Mouse (Mus musculus) embryo, embryonic 11.5 days (tissue): ENCODE data around the gene Coq2.

Experiments used
- DNase-seq: peaks from one replicate; pipeline ENCODE4 v3.0.0-alpha.2; 2012; ENCODE audit warnings: low read depth, low spot score

Coq2 gene

DNA sequence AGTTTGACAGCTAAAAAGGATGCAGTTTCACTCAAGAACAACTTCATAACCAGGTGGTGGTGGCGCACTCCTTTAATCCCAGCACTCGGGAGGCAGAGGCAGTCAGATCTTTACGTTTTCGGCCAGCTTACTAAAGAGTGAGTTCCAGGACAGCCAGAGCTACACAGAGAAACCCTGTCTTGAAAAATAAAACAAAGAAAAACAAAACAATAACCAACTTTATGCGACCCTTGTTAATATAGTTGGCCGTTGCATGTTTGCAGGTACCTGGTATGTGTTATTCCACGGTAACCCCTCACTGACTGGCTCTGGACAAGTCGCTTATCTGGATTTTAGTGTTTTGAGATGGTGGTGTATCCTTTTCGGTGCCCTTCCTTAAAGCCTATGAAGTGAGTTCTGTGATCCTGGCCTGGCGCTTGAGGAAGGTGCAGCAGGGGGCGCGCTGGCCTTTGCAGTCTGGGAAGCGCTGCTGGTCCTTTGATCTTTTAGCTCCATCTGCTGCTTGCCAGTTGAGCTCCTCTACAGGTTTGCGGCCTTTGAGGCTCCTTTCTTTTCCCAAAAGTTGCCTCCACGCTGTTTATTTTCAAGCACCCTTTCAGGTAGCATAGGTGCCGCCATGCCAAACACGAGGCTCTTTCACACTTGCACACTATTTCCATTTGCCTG, at the start of gene Coq2:
Gene Coq2 (minus strand): TSS at position 430 of the 666 bp plus-strand sequence.
- peak; percentile 79 for DNase-seq

DNA sequence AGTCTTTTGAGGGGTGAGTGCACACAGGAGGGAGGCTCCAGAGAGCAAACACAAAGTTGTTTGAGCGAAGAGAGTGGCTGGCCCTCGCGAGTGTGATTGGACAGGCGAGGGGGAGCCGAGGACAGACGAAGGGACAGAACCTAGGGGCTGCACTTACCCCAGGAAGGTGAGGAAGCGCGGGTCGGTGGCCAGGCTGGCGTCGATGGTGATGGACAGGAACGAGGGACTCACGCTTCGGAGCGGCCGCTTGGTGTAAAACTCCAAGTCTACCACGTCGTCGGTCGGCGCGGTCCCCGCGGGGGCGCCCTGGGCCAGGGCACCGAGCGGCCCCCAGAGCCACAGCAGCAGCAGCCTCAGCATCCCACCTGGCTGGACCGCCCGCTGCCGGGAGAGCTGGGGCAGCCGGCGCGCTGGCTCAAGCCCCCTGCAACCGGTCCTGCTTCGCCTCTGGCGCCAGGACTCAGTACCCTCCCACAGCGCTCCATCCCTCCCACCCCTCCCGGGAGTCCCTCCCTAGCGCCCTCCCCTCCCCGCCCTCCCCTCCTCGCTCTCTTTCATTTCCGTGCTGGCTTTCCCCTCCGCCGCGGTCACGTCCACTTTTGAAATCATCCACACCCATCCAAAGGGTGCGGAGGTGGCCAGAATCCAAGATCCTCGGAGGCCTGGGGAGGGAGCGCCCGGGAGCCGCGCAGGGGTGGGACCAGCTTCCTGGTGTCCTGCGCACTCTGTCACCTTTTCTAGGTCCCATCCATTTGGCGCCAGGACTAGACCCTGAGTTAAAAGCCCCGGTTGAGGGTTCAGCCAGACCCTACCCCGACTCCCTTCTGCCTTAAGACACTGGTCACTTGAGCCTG, 44.5 kb upstream of the Coq2 start, which contains the start of gene Hpse:
Gene Hpse (minus strand): TSS at position 482 of the 854 bp plus-strand sequence.
- peak; percentile 22 for DNase-seq

DNA sequence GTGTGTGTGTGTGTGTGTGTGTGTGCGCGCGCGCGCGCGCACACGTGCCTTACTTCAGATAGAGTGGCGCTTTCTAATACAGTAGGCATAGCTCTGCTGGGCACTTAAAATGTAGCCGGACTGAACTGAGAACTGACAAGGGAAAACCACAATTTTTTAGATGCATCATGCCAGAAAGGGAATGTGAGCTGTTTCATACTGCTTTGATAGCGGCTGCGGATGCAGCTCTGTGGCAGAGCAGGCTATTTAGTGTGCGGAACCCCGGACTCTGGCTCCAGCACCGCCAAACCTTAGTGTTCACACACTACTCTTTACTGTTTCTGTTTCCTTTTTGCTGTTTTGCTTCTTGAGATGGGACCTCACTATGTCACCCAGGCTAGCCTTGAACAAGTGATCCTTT, 41.8 kb upstream of the Coq2 start:
- DNase-seq: no peak

DNA sequence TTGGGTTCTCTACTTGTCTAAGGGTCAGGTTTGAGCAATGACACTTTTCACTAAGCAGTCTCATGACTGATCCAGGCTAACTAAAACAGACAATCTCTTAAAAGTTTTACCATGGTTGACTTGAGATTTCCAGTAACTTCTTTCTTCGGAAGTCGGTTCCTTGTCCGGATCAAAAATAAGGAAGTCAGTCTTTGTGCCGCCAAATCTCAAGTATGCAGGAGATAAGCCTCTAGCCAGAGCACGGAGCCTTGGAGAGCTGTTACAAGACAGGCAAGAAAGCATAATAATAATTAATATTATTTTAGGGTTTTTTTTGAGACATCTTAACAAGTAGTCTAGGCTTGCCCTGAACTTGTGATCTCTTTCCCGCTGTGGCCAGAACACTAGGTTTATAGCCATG, 36.3 kb upstream of the Coq2 start:
- no peak for DNase-seq

DNA sequence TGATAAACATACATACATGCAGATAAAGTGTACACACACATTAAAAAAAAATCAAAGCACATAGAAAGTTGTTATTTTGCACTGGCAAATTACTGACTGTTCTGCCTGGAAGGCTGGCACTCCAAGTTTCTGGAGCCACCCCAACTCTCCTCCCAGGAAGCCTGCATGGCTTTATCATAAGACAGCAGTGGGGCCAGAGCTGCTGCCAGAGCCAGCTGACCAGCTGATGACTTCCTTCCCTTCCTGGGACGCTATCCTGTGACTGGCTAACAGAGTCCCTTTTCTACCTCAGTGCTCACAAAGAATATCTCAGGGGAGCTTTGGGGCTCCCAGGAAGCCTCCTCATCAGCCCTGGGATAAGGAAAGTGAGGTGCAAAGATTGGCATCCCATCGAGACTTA, 35.1 kb upstream of the Coq2 start:
- DNase-seq: no peak

DNA sequence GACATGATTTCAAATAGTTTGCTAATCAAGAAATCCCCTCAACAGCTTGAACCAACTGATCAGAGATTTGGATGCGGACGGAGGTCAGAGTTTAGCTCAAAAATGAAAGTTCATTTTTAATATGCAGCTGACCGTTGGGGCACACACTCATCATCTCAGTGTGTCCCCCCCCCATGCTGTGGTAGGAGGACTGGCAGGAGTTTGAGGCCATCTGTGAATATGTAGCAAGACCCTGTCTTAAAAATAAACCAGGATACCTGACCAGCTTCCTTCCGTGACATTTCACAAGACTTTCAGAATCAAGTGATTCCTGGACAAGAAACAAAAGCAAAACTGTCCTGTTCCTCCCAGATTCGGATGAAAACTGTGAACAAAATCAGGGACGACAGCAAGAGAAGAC, 34.1 kb upstream of the Coq2 start:
- DNase-seq: no peak

DNA sequence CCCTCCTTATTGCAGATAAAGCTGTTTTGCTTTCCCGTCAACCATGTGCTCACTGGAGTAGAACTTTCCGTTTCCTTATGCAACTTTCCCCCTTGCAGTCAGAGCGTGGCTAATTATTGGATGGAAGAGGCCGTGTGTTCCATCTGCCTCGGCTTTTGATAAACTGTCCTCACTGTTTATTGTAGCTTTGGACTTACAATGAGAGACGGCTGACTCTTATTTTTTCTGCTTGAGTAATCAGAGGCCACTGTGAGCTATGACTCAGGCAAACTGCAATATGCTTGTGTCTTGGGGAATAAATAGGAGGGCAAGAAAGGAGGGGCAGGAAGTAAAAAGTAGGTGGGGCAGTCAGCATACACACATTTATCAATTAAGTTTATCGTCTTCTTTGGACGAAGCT, 31.7 kb upstream of the Coq2 start:
- DNase-seq: no peak

DNA sequence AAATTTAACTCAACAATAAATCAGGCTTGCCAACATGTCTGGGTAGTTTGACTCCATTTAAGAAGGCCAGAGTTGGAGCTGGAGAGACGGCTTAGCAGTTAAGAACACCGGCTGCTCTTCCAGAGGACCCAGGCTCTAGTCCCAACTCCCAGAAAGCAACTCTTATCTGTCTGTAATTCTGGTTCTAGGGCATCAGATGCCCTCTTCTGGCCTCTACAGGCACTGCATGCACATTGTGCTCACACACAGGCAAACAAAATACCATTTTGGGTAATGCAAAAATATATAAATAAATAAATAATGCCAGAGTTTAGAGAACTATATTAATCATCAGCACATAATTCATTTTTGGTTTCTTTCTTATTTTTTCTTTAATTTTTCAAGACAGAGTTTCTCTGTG, 29.3 kb upstream of the Coq2 start:
- no peak for DNase-seq

DNA sequence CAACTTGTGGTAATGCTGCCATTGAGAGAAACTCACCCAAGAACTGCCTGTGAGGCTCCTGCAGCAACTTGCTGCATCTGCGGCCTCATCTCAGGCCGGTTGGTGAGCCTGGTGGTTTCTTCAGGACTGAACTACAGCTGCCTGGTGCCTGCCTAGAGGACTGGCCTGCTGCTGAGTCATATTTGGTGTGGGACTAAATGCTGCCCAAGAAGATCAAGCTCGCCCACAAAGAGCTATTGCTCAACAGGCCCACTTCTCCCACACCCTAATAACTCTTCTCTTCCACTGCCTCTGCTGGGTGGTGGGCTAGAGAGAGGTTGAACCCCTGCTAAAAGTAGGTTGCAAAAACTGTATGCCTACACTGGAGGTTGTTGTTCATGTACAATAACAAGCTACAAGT, 27.4 kb upstream of the Coq2 start:
- DNase-seq: no peak

DNA sequence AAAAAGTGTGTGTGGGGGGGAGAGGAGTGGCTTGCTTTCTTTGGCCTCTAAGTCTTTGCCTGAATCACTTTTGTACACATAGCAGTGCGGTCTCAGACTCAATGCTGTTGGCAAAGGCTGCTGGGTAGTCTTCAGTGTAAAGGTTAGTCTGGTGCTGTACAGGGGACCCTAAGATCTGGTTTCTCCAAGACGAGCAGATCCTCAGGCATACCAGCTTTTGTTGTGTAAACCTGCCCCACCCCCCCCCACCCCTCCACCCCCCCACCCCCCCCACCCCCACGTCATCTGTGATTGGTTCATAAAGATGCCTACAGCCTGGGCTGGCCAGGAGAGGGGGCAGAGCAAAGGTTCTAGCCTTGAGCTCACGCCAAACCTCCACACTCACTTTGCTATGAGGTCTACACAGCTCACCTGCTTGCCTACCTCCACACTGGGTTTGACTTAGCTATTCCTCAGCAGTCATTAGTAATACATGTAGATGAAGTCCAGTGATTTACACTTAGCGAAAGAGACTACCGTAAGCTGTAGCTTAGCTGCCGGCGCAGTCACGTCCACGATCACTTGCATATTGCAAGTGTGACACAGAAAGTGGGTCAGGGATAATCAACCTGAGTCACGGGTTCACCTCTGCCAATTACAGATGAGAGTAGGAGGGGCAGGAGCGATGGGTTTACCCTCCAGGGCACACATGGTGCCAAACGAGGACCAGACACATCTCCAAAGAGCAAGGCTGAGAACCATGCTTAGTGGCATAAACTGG, 26.1 kb upstream of the Coq2 start:
- no peak for DNase-seq

DNA sequence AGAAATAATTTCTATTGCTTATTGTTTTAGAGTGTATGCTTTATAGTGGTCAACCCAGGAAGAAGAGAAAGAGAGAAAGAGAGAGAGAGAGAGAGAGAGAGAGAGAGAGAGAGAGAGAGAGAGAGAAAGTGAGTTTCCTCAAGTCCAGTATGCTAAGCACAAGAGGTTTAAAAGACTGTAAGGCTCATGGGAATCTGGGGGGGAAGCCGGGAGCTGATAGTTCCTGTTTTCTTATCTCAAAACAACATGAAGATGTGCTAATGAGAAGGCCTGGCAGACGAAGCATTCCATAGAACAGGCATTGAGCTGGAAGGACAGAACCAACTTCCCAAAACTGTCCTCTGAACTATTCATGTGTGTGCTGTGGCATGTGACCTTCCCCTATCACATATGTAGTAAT, 22.9 kb upstream of the Coq2 start:
- no peak for DNase-seq

DNA sequence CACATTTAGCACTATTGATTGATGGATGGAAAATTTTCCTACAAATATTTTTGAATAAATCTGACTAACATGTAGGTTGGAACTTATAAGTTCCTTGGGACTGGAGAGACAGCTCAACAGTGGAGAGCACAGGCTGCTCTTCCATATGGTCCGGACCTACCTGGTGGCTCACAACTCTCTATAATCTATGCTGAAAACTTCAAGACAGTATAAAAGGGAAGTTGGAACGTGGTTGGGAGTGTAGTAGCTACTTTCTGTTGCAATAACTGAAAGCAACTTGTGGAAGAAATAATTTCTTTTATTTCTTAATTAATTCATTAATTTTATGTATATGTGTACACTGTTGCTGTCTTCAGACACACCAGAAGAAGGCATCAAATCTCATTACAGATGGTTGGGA, 22.5 kb upstream of the Coq2 start:
- no peak for DNase-seq

DNA sequence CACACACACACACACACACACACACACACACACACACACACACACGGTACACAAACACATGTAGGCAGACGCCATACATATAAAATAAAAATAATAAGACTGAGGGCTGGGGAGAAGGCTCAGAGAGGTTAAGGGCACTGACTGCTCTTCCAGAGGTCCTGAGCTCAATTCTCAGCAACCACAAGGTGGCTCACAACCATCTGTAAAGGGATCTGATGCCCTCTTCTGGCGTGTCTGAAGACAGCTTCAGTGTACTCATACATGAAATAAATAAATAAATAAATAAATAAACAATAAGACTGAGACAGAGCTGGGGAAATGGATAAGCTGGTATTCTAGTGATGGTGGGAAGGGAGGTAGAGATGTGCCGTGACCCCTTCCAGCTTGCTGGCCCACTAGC, 10.7 kb upstream of the Coq2 start:
- no peak for DNase-seq

DNA sequence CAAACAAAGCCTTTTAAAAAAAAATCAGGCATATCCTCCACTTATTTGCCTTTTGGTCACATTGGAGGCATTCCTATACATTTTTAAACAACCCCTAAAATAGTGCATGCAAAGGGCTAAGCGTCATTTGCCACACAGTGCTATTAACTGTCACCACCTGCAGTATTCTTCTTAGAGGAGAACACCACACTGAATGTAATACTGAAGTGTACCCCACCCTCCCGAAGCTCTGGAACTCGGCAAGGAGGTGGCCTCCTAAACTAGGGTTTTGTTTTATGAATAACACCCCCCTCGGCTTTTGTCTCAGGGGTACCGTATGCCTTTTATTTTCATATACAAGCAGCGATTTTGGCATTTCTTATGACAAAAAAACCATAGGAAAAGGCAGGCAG, 5.6 kb upstream of the Coq2 start:
- no peak for DNase-seq

DNA sequence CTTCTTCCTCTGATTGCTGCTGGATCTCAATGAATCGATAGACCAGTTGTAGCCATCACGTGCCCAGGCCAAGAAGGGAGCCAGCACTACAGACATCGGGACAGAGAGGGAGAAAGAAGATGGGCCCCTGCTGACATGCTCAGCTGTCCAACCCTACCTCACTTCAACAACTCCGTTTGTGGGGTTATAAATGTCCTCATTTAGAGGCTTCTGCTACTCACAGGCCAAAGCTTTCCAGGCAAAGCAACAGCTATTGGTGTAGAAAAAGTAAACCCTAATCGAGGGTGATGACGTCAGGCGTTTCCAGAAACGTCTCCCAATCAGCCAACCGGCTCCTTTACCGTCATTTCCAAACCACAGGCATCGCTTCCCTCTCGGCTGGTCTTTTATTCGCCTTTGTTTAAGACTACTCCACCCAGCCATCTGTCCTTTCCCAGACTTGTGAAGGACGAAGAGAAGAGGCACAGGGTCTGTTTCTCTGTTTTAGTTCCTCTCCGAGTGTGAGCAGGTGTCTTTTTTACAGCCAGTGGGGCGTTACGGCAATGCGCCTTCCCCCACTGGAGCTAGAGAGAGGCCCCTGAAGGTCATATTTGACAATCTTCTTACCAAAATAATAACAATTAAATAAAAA, 5.1 kb upstream of the Coq2 start:
- no peak for DNase-seq

DNA sequence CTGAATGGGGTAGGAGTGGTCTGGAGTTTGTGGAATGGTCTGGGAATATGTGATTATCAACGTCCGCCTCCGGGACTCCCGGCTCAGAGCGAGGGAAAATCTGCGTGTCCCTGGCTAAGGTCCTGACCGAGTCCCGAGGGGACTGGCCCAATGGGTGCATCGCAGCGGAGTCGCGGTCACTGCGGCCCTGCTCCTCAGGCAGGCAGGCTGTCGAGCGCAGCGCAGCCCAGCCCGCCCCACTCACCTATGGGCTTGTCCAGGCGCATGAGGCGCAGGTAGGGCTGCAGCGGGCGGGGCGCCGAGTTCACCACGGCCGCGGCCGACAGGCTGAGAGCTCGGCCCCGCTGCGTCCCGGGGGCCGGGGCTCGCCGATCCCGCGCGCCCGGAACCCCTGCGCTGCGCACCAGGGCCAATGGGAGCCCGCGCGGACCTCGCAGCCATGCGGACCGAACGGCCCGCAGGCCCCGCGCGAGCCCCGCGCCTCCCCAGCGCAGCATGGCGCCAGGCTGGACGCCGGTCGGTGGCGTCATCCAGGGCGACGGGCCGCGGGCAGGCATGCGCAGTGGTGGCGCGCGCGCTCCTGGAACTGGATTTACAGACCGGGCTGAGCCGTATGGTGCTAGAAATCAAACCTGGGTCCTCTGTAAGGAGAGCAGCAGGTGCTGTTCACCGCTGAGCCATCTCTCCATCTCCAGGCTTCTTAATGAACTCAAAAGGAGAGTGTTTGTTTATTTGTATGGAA, 1.0 kb downstream of the Coq2 start:
- peak; percentile 76 for DNase-seq

DNA sequence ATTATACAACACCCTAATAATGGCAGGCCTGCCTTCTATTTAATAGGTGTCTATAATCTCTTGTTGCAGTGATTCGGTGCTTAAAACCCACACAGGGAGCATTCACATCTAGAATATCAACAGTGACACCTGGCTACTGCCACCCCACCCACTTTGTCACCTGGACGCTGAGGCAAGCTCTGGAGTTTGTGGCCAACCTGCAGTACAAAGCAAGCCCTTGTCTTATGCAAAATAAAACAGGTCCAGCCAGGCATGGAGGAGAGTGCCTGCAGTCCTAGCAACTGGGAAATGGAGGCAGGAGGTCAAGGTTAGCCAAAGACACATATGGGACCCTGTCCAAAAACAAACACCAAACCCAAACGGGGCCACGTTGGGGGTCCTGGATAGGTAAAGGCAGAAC, 2.5 kb downstream of the Coq2 start:
- no peak for DNase-seq

DNA sequence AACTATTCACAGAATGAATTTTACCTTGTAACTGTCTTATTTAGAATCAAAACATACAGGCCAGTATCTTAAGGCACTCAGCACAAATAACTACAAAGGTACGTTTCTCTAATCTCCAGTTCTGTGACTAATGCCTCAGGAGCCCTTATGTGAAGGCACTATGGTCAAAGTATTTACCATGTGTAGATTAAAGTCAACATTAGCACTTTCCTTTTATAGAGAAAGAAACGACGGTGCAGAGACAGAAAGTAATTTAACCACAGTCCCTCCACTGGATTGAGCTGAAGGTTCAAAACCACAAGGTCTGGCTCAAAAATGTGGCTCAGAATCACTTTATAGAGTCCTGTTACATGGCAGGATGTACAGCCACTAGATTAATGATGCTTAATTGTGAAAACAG, 3.0 kb downstream of the Coq2 start:
- no peak for DNase-seq

DNA sequence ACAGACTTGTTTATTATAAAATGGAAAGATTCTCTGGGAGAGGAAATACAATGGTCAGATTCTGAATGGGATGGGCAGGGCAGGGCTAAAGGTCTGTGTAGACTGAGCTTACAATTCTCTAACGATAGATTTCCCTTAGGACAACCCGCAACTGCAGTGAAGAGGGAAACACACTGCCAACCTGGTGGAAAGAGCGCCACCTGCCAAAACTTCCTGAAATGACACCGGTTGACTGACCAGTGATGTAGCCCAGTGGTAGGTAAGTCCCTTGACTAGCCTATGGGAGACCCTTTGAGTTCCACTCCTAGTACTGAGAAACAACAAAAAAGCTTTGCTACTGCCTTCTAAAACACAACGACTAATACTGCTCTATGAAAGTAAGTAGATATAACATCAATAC, 3.5 kb downstream of the Coq2 start:
- DNase-seq: peak; percentile 13

DNA sequence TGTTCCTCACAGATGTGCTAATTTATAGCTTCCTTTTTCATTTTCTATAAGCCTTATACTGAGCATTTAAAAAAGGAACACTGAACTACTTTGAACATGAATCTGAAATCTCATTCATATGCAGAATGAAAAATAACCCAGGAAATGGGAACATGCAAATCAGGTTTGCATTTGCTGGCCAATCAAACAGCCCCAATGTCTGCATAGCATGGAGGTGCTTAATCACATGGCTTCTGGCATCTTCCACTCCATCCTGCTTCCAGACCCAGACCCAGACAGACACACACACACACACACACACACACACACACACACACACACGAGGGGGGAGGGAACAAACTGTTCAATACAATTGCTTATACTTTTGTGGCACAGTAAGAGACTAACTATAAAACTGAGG, 8.0 kb downstream of the Coq2 start:
- no peak for DNase-seq

DNA sequence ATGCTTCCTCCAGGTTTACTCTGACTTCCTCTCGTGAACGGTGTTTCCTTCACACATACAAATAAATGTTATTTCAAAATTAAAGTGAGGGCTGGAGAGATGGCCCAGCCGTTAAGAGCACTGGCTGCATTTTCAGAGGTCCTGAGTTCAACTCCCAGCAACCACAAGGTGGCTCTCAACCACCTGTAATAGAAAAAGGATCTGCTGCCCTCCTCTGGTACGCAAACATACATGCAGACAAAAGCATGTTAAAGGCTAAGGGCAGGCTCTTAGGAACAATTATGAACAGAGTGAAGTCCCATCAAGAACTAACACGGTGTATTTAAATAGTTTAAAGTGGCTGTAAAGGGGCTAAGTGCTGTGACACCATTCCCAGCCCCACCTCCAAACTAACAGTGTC, 11.1 kb downstream of the Coq2 start:
- no peak for DNase-seq
